Mouse (Mus musculus) small intestine, adult 2 months (tissue): Measurements from ENCODE around the gene Tom1. TPM values are rescaled to one million over a fixed set of nuclear protein-coding genes. Genes with fewer than 3 reads are reported as not detected.

Experiments
- H3K27ac ChIP-seq: fragments of 200-500 bp; 2 replicates; pipeline ENCODE4 v1.5.1; 2012; ENCODE audit warnings: low read depth, low read length, control low read depth, inconsistent platforms; ENCODE audit not compliant: insufficient read depth
- H3K27me3 ChIP-seq: fragments of 200-500 bp; 2 replicates; pipeline ENCODE4 v1.6.1; 2012; ENCODE audit warnings: mild to moderate bottlenecking, moderate library complexity, low read length, inconsistent platforms; ENCODE audit not compliant: control insufficient read depth, insufficient read depth
- H3K36me3 ChIP-seq: fragments of 200-500 bp; 2 replicates; pipeline ENCODE4 v1.6.1; 2012; ENCODE audit warnings: mild to moderate bottlenecking, low read length, control low read depth, inconsistent platforms; ENCODE audit not compliant: control insufficient read depth, insufficient read depth
- H3K4me1 ChIP-seq: fragments of 200-500 bp; 2 replicates; pipeline ENCODE4 v1.6.1; 2012; ENCODE audit warnings: low read length, inconsistent platforms, mixed read lengths; ENCODE audit not compliant: control insufficient read depth, insufficient read depth, insufficient read length
- H3K4me3 ChIP-seq: fragments of 200-500 bp; 2 replicates; pipeline ENCODE4 v1.5.1; 2012; ENCODE audit warnings: low read depth, mild to moderate bottlenecking, control low read depth, inconsistent platforms, low read length, moderate library complexity
- CTCF ChIP-seq: fragments of 200-500 bp; IDR thresholded peaks from 2 replicates; pipeline ENCODE4 v1.5.1; 2012; ENCODE audit warnings: low read depth, mild to moderate bottlenecking, control low read depth, inconsistent platforms, low read length, moderate library complexity, mixed read lengths; ENCODE audit not compliant: insufficient replicate concordance, insufficient read length; ENCODE audit errors: extremely low read depth
- POLR2A ChIP-seq: fragments of 200-500 bp; IDR thresholded peaks from 2 replicates; pipeline ENCODE4 v1.6.1; 2012; ENCODE audit warnings: low read depth, mild to moderate bottlenecking, control low read depth, inconsistent platforms, low read length, moderate library complexity
- WGBS: fragments of 180-500 bp; shearing (Covaris S2); methylation state at CpG from one replicate; pipeline ENCODE4 v1.1.7; 2018; 5-methylcytosine and 5-hydroxymethylcytosine counted together
- polyA plus RNA-seq: library from polyadenylated mRNA; depleted of rRNA; stranded (reverse); fragments of >200 nt; gene quantifications from 2 replicates; pipeline ENCODE4 v1.2.3, GENCODE M21; 2012

The Tom1 gene
- polyA plus RNA-seq, 1 experiment = 28.0 TPM

GRCm38 (mm10) chr8:75060815-75061214 lies 27.3 kb downstream of the Tom1 start:
- Histone ChIP-seq H3K4me3 (no peak overlapping the region), H3K36me3 (peaks cover 15% of the 10 kb centered on the region), H3K4me1 (no peaks in the 10 kb centered on the region), H3K27ac (no peak overlapping the region), H3K27me3 (no peaks in the 10 kb centered on the region)
- no peak for TF ChIP-seq CTCF
- no peak for TF ChIP-seq POLR2A
- WGBS = 79% methylated on average over 2 of the region's 2 CpGs

- Histone ChIP-seq H3K4me3 (no peak overlapping the region), H3K36me3 (peaks cover 13% of the 10 kb centered on the region), H3K27me3 (no peaks in the 10 kb centered on the region), H3K4me1 (no peaks in the 10 kb centered on the region), H3K27ac (no peak overlapping the region)
- WGBS = 83% methylated on average over 3 of the region's 3 CpGs
- no peak for TF ChIP-seq POLR2A
- no peak for TF ChIP-seq CTCF
These were observed 29.8 kb downstream of the Tom1 start for GRCm38 (mm10) chr8:75063290-75063689.

GRCm38 (mm10) chr8:75064790-75065189 lies 31.3 kb downstream of the Tom1 start:
- 89% methylated on average over 3 of the region's 3 CpGs for WGBS
- H3K4me1 ChIP-seq = no peaks in the 10 kb centered on the region
- peaks cover 13% of the 10 kb centered on the region for H3K36me3 ChIP-seq
- H3K27me3 ChIP-seq = no peaks in the 10 kb centered on the region
- TF ChIP-seq POLR2A (no peak), CTCF (no peak)
- H3K27ac ChIP-seq = no peak overlapping the region
- no peak overlapping the region for H3K4me3 ChIP-seq

GRCm38 (mm10) chr8:75067287-75067686 lies 33.8 kb downstream of the Tom1 start:
- TF ChIP-seq CTCF = no peak
- no peak for TF ChIP-seq POLR2A

GRCm38 (mm10) chr8:75070297-75070696 lies 36.8 kb downstream of the Tom1 start:
- Histone ChIP-seq H3K4me1 (no peaks in the 10 kb centered on the region; the same call in 1 of the 2 replicates), H3K4me3 (no peak overlapping the region), H3K36me3 (peaks cover 7% of the 10 kb centered on the region; the same call in 1 of the 2 replicates), H3K27ac (no peak overlapping the region), H3K27me3 (no peaks in the 10 kb centered on the region)
- no peak for TF ChIP-seq CTCF
- TF ChIP-seq POLR2A = no peak
- WGBS = 82% methylated on average over 1 of the region's 1 CpGs

More at GRCm38 (mm10) chr8:75067287-75067686, 33.8 kb downstream of the Tom1 start:
- H3K36me3 ChIP-seq = peaks cover 13% of the 10 kb centered on the region
- WGBS = 73% methylated on average over 6 of the region's 6 CpGs
- no peak overlapping the region for H3K27ac ChIP-seq
- H3K27me3 ChIP-seq = no peaks in the 10 kb centered on the region
- H3K4me1 ChIP-seq = no peaks in the 10 kb centered on the region; the same call in 1 of the 2 replicates
- H3K4me3 ChIP-seq = no peak overlapping the region

GRCm38 (mm10) chr8:75071627-75072346 lies 38.3 kb downstream of the Tom1 start:
- H3K4me3 ChIP-seq = no peak overlapping the region
- no peak overlapping the region for H3K27ac ChIP-seq
- H3K27me3 ChIP-seq = no peaks in the 10 kb centered on the region
- WGBS = 24% methylated on average over 4 of the region's 4 CpGs
- H3K36me3 ChIP-seq = 0 out of 2 replicates have a peak, but pooled peaks cover 1% of the 10 kb centered on the region
- no peaks in the 10 kb centered on the region; the same call in 1 of the 2 replicates for H3K4me1 ChIP-seq
- TF ChIP-seq POLR2A (no peak), CTCF (peak; percentile 83; the same call in 1 of the 2 replicates)

- TF ChIP-seq POLR2A = no peak
- no peak for TF ChIP-seq CTCF
- 78% methylated on average over 1 of the region's 1 CpGs for WGBS
- no peaks in the 10 kb centered on the region for H3K27me3 ChIP-seq
- no peak overlapping the region for H3K27ac ChIP-seq
- H3K36me3 ChIP-seq = no peaks in the 10 kb centered on the region
- H3K4me3 ChIP-seq = no peak overlapping the region
- no peaks in the 10 kb centered on the region; the same call in 1 of the 2 replicates for H3K4me1 ChIP-seq
These were observed 41.4 kb downstream of the Tom1 start for GRCm38 (mm10) chr8:75074876-75075275.

- no peak overlapping the region for H3K27ac ChIP-seq
These were observed 44.7 kb downstream of the Tom1 start for GRCm38 (mm10) chr8:75078215-75078614.

More at GRCm38 (mm10) chr8:75078215-75078614, 44.7 kb downstream of the Tom1 start:
- no peaks in the 10 kb centered on the region for H3K36me3 ChIP-seq
- H3K27me3 ChIP-seq = no peaks in the 10 kb centered on the region
- TF ChIP-seq POLR2A (no peak), CTCF (no peak)
- no peak overlapping the region for H3K4me3 ChIP-seq
- no peaks in the 10 kb centered on the region for H3K4me1 ChIP-seq
- 65% methylated on average over 1 of the region's 1 CpGs for WGBS
